Mouse (Mus musculus): ENCODE measurements around the gene Taf9. TPM values are rescaled to one million over a fixed set of nuclear protein-coding genes. Genes with fewer than 3 reads are reported as not detected.

Gene Taf9
- 21.6 and 23.0 TPM in 2 replicates for polyA plus RNA-seq (2016; fragmentation: Nextera tagmentation; extraction: Ambion mirVana)

DNA sequence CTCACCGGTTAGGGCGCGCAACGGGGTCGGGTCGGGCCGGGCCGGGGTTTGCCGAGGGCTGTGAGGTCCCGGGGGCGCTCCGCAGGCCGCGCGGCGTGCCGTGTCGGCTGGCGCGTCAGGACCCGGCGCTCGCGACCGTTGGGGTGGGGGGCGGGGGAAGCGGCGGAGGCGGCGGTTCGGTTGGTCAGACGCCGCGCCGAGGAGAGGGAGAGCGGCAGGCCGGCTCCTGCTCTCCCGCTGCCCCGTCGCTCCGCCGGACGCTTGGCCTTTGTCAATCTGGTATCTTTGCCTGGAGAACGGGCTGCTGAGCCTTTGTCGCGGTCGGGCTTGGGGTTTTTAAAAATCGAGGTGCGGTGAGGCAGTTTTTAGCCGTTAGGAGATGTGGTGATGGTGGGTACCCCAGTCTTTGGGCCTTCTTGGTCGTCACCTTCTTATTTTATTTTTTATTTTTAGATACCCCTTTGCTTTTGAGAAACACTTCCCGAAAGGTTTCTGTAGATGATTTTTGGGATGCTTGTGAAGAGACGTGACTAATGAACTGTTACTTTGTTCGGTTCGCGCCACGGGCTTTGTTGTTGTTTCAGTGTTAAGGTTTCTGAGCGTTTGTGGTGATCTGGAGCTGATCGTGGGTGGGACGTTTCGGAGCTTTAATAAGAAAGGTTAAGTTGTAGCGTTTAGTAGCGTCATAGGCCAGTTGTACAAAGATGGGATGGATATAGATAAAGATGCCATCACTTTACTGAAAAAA, at the start of gene Taf9:
TSS of gene Taf9 (plus strand) at position 141 of the 748 bp plus-strand sequence.
- Histone ChIP-seq H3K9me3 (no peaks in the 10 kb centered on the region), H3K9ac (peak within 1 kb of the TSS; percentile 87), H3K27me3 (replicated peaks) (no peaks in the 10 kb centered on the region), H3K36me3 (peaks cover 7% of the 10 kb centered on the region; the same call in 1 of the 2 replicates), H3K4me3 (peak within 1 kb of the TSS; percentile 92), H3K27ac (peak within 1 kb of the TSS; percentile 90), H3K4me1 (peaks cover 10% of the 10 kb centered on the region), H3K4me2 (replicated peaks) (peak within 1 kb of the TSS; percentile 74)
- peak; percentile 78 for ATAC-seq (ENCODE audit: low FRiP score, low read depth)
- under 1% methylated on average over 59 of the region's 63 CpGs for WGBS

GRCm38 (mm10) chr13:100602239-100602902, 49.0 kb upstream of the Taf9 start:
- Histone ChIP-seq H3K36me3 (no peaks in the 10 kb centered on the region), H3K4me1 (no peaks in the 10 kb centered on the region), H3K27me3 (replicated peaks) (no peaks in the 10 kb centered on the region), H3K9me3 (no peaks in the 10 kb centered on the region), H3K4me3 (no peak overlapping the region), H3K9ac (no peak overlapping the region), H3K4me2 (replicated peaks) (no peak overlapping the region), H3K27ac (no peak overlapping the region)
- WGBS = 61% methylated on average over 5 of the region's 5 CpGs
- no peak for ATAC-seq (ENCODE audit: low FRiP score, low read depth)

GRCm38 (mm10) chr13:100603031-100603737, 48.2 kb upstream of the Taf9 start:
- WGBS = 87% methylated on average over 10 of the region's 10 CpGs
- no peak overlapping the region for H3K4me3 ChIP-seq
- H3K36me3 ChIP-seq = no peaks in the 10 kb centered on the region
- H3K27ac ChIP-seq = no peak overlapping the region
- H3K9ac ChIP-seq = no peak overlapping the region
- no peaks in the 10 kb centered on the region for H3K27me3 ChIP-seq (replicated peaks)
- peaks cover 5% of the 10 kb centered on the region; the same call in 1 of the 2 replicates for H3K9me3 ChIP-seq
- no peak for ATAC-seq (ENCODE audit: low FRiP score, low read depth)
- no peaks in the 10 kb centered on the region for H3K4me1 ChIP-seq
- no peak overlapping the region for H3K4me2 ChIP-seq (replicated peaks)

GRCm38 (mm10) chr13:100603738-100604095, 47.7 kb upstream of the Taf9 start:
- 90% methylated on average over 11 of the region's 11 CpGs for WGBS
- Histone ChIP-seq H3K4me2 (replicated peaks) (no peak overlapping the region), H3K36me3 (no peaks in the 10 kb centered on the region), H3K27ac (no peak overlapping the region), H3K4me1 (no peaks in the 10 kb centered on the region), H3K4me3 (no peak overlapping the region), H3K27me3 (replicated peaks) (no peaks in the 10 kb centered on the region), H3K9me3 (peaks cover 5% of the 10 kb centered on the region; the same call in 1 of the 2 replicates), H3K9ac (no peak overlapping the region)
- no peak for ATAC-seq (ENCODE audit: low FRiP score, low read depth)

GRCm38 (mm10) chr13:100605845-100606244, 45.5 kb upstream of the Taf9 start:
- Histone ChIP-seq H3K4me2 (replicated peaks) (no peak overlapping the region), H3K36me3 (no peaks in the 10 kb centered on the region), H3K4me1 (no peaks in the 10 kb centered on the region), H3K27me3 (replicated peaks) (no peaks in the 10 kb centered on the region), H3K9me3 (peaks cover 5% of the 10 kb centered on the region; the same call in 1 of the 2 replicates), H3K4me3 (no peak overlapping the region), H3K27ac (no peak overlapping the region), H3K9ac (no peak overlapping the region)
- WGBS = 77% methylated on average over 1 of the region's 1 CpGs
- no peak for ATAC-seq (ENCODE audit: low FRiP score, low read depth)

DNA sequence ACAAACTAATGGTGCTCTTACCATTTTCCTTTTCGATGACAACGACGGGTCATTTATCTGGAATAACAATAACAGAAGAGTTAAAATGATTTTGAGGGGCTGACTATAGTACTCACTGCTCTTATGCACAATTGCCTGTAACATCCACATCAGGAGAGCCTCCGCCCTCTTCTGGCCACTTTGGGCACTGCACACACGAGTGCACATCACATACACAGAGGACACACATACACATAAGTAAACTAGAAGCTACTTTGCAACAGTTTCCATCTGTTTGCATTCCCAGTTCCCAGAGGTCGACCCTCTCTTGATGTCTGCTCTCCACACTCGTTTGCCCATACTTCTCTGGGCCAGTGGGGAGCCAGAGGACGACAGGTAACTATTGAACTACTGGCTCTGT, 43.6 kb upstream of the Taf9 start:
- WGBS = 90% methylated on average over 8 of the region's 8 CpGs
- H3K4me3 ChIP-seq = no peak overlapping the region
- H3K9ac ChIP-seq = no peak overlapping the region
- no peaks in the 10 kb centered on the region for H3K36me3 ChIP-seq
- H3K9me3 ChIP-seq = peaks cover 5% of the 10 kb centered on the region; the same call in 1 of the 2 replicates
- no peaks in the 10 kb centered on the region for H3K4me1 ChIP-seq
- H3K27ac ChIP-seq = no peak overlapping the region
- no peak overlapping the region for H3K4me2 ChIP-seq (replicated peaks)
- H3K27me3 ChIP-seq (replicated peaks) = no peaks in the 10 kb centered on the region
- ATAC-seq (ENCODE audit: low FRiP score, low read depth) = no peak

DNA sequence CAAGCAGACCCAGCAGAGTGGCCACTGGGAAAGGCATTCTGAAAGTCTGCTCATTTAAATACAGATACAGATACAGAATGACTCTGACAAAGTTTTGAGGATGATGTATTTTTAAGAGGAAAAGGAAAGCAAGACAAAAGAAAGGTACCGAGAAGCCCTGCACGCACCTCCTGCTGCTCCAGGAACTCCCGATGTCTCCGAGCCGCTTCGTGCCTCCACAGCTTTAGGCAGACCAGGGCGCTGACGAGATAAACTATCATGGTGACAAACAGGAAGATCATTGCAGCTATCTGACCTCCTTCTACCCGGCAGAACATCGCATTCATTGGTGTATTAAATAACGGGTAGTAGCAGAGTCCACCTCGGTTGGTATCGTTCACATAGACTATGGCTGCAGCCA, 40.1 kb upstream of the Taf9 start:
- Histone ChIP-seq H3K4me2 (replicated peaks) (no peak overlapping the region), H3K4me1 (peaks cover under 1% of the 10 kb centered on the region; the same call in 1 of the 2 replicates), H3K9ac (no peak overlapping the region), H3K9me3 (peaks cover 5% of the 10 kb centered on the region; the same call in 1 of the 2 replicates), H3K27ac (no peak overlapping the region), H3K4me3 (no peak overlapping the region), H3K27me3 (replicated peaks) (peaks cover 2% of the 10 kb centered on the region), H3K36me3 (no peaks in the 10 kb centered on the region)
- 93% methylated on average over 13 of the region's 13 CpGs for WGBS
- ATAC-seq (ENCODE audit: low FRiP score, low read depth) = no peak

GRCm38 (mm10) chr13:100612251-100612650, 39.1 kb upstream of the Taf9 start:
- ATAC-seq (ENCODE audit: low FRiP score, low read depth) = no peak
- Histone ChIP-seq H3K4me3 (no peak overlapping the region), H3K4me2 (replicated peaks) (no peak overlapping the region), H3K9ac (no peak overlapping the region), H3K27ac (no peak overlapping the region), H3K27me3 (replicated peaks) (peaks cover 9% of the 10 kb centered on the region), H3K4me1 (peaks cover 8% of the 10 kb centered on the region), H3K9me3 (peaks cover 5% of the 10 kb centered on the region; the same call in 1 of the 2 replicates), H3K36me3 (no peaks in the 10 kb centered on the region)
- WGBS = 93% methylated on average over 10 of the region's 10 CpGs

- WGBS = 62% methylated on average over 2 of the region's 2 CpGs
- Histone ChIP-seq H3K4me1 (peaks cover 8% of the 10 kb centered on the region), H3K4me3 (no peak overlapping the region)
Measured at GRCm38 (mm10) chr13:100612903-100613302, 38.5 kb upstream of the Taf9 start.

DNA sequence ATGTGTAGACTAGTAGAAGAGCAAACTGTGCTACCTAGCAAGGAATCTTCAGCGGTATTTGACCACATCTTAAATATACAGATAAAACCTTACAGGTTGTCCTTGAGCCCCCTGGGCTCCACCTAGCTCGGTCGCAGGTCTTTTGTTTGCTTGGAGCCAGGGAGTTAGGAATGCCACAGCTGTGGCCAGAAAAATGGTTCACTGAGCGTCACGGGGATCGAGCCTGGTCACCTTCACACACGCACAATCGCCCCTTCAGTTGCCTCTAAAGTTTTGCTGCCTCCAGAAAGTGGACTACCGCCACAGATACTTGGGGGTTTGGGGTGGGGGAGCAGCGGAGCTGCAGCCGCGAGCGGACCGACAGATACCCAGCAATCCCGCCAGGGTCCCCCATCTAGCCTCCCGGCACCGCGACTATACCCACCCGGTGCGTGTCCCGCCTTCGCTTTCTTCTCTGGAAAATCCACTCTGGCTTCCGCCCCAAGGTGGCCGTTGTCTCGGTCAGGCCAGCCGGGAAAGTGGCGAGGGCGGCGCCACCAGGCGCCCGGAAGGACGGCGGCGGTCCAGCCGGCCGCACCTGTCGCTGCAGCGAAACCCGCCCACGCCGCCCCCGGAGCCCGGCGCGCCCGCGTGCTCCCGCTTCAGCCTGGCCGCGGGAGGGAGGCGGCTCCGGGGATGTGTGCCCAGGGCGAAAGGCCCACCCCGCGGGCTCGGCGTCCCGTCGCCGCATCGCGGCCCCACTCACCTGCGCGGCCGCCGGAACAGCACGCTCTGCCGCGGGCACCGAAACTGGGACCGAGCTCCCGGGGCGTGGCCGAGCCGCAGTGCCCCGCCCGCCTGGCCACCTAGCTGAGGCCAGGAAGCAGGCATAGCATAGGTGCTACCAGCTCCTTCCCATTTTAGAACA, 34.9 kb upstream of the Taf9 start, which contains the start of gene Marveld2:
TSS of gene Marveld2 (minus strand) at position 791 of the 907 bp plus-strand sequence.
- H3K27me3 ChIP-seq (replicated peaks) = peaks cover 16% of the 10 kb centered on the region
- H3K27ac ChIP-seq = no peak within 1 kb of the TSS

More at GRCm38 (mm10) chr13:100612903-100613302, 38.5 kb upstream of the Taf9 start:
- no peak for ATAC-seq (ENCODE audit: low FRiP score, low read depth)
- Histone ChIP-seq H3K9ac (no peak overlapping the region), H3K27ac (no peak overlapping the region), H3K36me3 (peaks cover 5% of the 10 kb centered on the region), H3K9me3 (peaks cover 1% of the 10 kb centered on the region; the same call in 1 of the 2 replicates), H3K4me2 (replicated peaks) (no peak overlapping the region), H3K27me3 (replicated peaks) (peaks cover 15% of the 10 kb centered on the region)

GRCm38 (mm10) chr13:100617583-100617982, 33.8 kb upstream of the Taf9 start:
- Histone ChIP-seq H3K9ac (no peak overlapping the region), H3K4me1 (peaks cover 8% of the 10 kb centered on the region), H3K36me3 (peaks cover 30% of the 10 kb centered on the region), H3K27me3 (replicated peaks) (peaks cover 16% of the 10 kb centered on the region), H3K4me2 (replicated peaks) (no peak overlapping the region), H3K4me3 (no peak overlapping the region), H3K27ac (no peak overlapping the region), H3K9me3 (no peaks in the 10 kb centered on the region)
- ATAC-seq (ENCODE audit: low FRiP score, low read depth) = no peak
- 82% methylated on average over 13 of the region's 13 CpGs for WGBS

More for the DNA sequence above, 34.9 kb upstream of the Taf9 start, which contains the start of gene Marveld2:
- Histone ChIP-seq H3K9ac (peak within 1 kb of the TSS; percentile 73), H3K4me2 (replicated peaks) (peak within 1 kb of the TSS; percentile 96), H3K4me1 (peaks cover 8% of the 10 kb centered on the region), H3K9me3 (no peaks in the 10 kb centered on the region), H3K36me3 (peaks cover 20% of the 10 kb centered on the region), H3K4me3 (peak within 1 kb of the TSS; percentile 52)
- WGBS = 2% methylated on average over 71 of the region's 77 CpGs
- ATAC-seq (ENCODE audit: low FRiP score, low read depth) = peak; percentile 66; the same call in 1 of the 2 replicates
